Mouse (Mus musculus) liver, postnatal 0 days (tissue): ENCODE results near the gene Ccdc62. TPM values are rescaled to one million over a fixed set of nuclear protein-coding genes. Genes with fewer than 3 reads are reported as not detected.

Source experiments
- ATAC-seq: fragments of 200-750 bp; cut with Nextera tagmentation; 2 replicates; pipeline ENCODE4 v1.8.0; 2017; ENCODE audit warnings: mild to moderate bottlenecking, moderate library complexity
- DNase-seq: peaks from one replicate; pipeline ENCODE4 v3.0.0-alpha.2; 2016
- H3K27ac ChIP-seq: fragments of 300-500 bp; sonication (generic); 2 replicates; pipeline ENCODE4 v1.5.1; 2014; ENCODE audit warnings: antibody characterized with exemption, moderate library complexity, mild to moderate bottlenecking, low read depth
- H3K27me3 ChIP-seq: fragments of 300-500 bp; sonication (generic); 2 replicates; pipeline ENCODE4 v1.6.1; 2014; ENCODE audit warnings: low read length, control low read depth, mixed read lengths; ENCODE audit not compliant: insufficient read depth
- H3K36me3 ChIP-seq: fragments of 300-500 bp; sonication (generic); replicated peaks from 2 replicates; pipeline ENCODE4 v1.6.1; 2014; ENCODE audit warnings: mild to moderate bottlenecking, control low read depth, low read length, moderate library complexity, mixed read lengths; ENCODE audit not compliant: insufficient read depth
- H3K4me1 ChIP-seq: fragments of 300-500 bp; sonication (generic); 2 replicates; pipeline ENCODE4 v1.6.1; 2014; ENCODE audit warnings: antibody characterized with exemption, mild to moderate bottlenecking, control low read depth; ENCODE audit not compliant: insufficient read depth
- H3K4me2 ChIP-seq: fragments of 300-500 bp; sonication (generic); 2 replicates; pipeline ENCODE4 v1.6.1; 2014; ENCODE audit warnings: low read depth, mild to moderate bottlenecking, low read length, moderate library complexity, mixed read lengths
- H3K4me3 ChIP-seq: fragments of 300-500 bp; sonication (generic); 2 replicates; pipeline ENCODE4 v1.5.1; 2014; ENCODE audit warnings: low read depth, low read length
- H3K9ac ChIP-seq: fragments of 300-500 bp; sonication (generic); replicated peaks from 2 replicates; pipeline ENCODE4 v1.6.1; 2014; ENCODE audit warnings: mild to moderate bottlenecking, moderate library complexity
- H3K9me3 ChIP-seq: fragments of 300-500 bp; sonication (generic); 2 replicates; pipeline ENCODE4 v1.6.1; 2016; ENCODE audit warnings: mild to moderate bottlenecking, control low read depth, low read length, mixed read lengths
- CTCF ChIP-seq: sonication (generic); IDR thresholded peaks from 2 replicates; pipeline ENCODE4 v1.5.1; 2016; ENCODE audit warnings: antibody characterized with exemption, low read depth
- EP300 ChIP-seq: IDR thresholded peaks from 2 replicates; pipeline ENCODE4 v1.6.1; 2016; ENCODE audit warnings: antibody characterized with exemption, low read depth, mild to moderate bottlenecking
- WGBS: fragments of 180-500 bp; shearing (Covaris S2); extraction: QIAGEN DNeasy Blood & Tissue Kit; methylation state at CpG from one replicate; pipeline ENCODE4 v1.1.7; 2014; ENCODE audit not compliant: insufficient replicate concordance; 5-methylcytosine and 5-hydroxymethylcytosine counted together
- polyA plus RNA-seq: library from polyadenylated mRNA; unstranded; fragments of >200 nt; fragmentation: Nextera tagmentation; extraction: Ambion mirVana; gene quantifications from 2 replicates; pipeline ENCODE4 v1.2.1, GENCODE M21; 2015

Gene Ccdc62
- polyA plus RNA-seq, 1 experiment from 2014 or later = 3.1 TPM

DNA sequence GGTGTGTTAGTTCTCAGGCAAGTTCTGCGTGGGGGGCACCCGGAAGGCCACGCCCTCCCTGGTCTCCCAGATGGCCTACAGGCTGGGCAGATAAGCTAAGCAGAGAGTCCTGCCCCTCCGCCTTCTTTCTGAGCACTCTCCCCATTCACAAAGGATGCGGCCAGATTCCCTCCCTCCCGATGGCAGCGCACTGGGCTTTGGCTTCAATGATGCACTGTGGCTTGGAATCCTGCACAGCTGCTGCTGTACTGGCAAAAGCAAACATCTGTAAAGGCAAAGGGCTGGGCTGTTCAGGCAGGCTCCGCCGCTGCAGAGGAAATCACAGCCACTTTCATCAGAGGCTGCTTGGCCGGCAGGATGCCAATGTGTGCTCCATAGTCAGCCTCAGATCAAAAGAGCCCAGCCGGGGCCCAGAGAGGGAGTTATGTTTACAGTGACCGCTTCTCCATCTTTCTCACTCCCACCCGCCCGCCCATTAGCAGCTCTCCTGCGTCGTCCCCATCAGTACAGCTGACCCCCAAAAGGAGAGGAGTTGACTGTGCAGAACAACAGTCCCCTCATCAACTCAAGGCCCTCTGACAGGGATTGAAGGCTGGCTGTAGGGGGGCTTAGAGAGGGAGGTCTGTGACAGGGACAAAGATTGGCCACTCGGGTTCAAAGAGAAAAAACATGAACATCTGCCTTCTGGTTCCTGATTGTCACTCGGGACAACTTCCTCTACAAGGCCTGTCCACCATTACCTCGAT, 80.6 kb downstream of the Ccdc62 start:
- Histone ChIP-seq H3K36me3 (peaks cover 42% of the 10 kb centered on the region), H3K4me3 (peak overlapping the region; percentile 3), H3K27ac (peak overlapping the region; percentile 66), H3K9me3 (no peaks in the 10 kb centered on the region), H3K4me2 (peak overlapping the region; percentile 59), H3K27me3 (no peaks in the 10 kb centered on the region), H3K4me1 (peaks cover 58% of the 10 kb centered on the region), H3K9ac (0 out of 2 replicates have a peak overlapping the region, but pooled peaks have one; percentile 31)
- 20% methylated on average over 19 of the region's 19 CpGs for WGBS
- ATAC-seq (peak; percentile 38), DNase-seq (peak; percentile 76)
- TF ChIP-seq CTCF = no peak
- TF ChIP-seq EP300 = 0 out of 2 replicates have a peak, but pooled peaks have one; percentile 30

GRCm38 (mm10) chr5:124011927-124012326, 81.4 kb downstream of the Ccdc62 start:
- no peak for TF ChIP-seq CTCF
- no peak for TF ChIP-seq EP300
- WGBS = 15% methylated on average over 8 of the region's 8 CpGs
- Histone ChIP-seq H3K4me3 (no peak overlapping the region), H3K9me3 (no peaks in the 10 kb centered on the region), H3K4me1 (peaks cover 66% of the 10 kb centered on the region), H3K9ac (peak overlapping the region; percentile 52; the same call in 1 of the 2 replicates), H3K36me3 (peaks cover 33% of the 10 kb centered on the region), H3K4me2 (peak overlapping the region; percentile 59), H3K27me3 (no peaks in the 10 kb centered on the region), H3K27ac (peak overlapping the region; percentile 66)
- DNase-seq = no peak
- no peak for ATAC-seq

- H3K4me3 ChIP-seq = no peak overlapping the region
- H3K27me3 ChIP-seq = no peaks in the 10 kb centered on the region
- 0 out of 2 replicates have a peak, but pooled peaks have one; percentile 19 for TF ChIP-seq CTCF
- TF ChIP-seq EP300 = no peak
- H3K4me2 ChIP-seq = no peak overlapping the region
- H3K27ac ChIP-seq = 0 out of 2 replicates have a peak overlapping the region, but pooled peaks have one; percentile 66
- no peaks in the 10 kb centered on the region for H3K9me3 ChIP-seq
- no peak overlapping the region for H3K9ac ChIP-seq
- peaks cover 76% of the 10 kb centered on the region for H3K4me1 ChIP-seq
- DNase-seq (no peak), ATAC-seq (no peak)
- 33% methylated on average over 10 of the region's 10 CpGs for whole genome bisulfite sequencing
- peaks cover 24% of the 10 kb centered on the region for H3K36me3 ChIP-seq
Measured at GRCm38 (mm10) chr5:124012885-124013284, 82.4 kb downstream of the Ccdc62 start.

DNA sequence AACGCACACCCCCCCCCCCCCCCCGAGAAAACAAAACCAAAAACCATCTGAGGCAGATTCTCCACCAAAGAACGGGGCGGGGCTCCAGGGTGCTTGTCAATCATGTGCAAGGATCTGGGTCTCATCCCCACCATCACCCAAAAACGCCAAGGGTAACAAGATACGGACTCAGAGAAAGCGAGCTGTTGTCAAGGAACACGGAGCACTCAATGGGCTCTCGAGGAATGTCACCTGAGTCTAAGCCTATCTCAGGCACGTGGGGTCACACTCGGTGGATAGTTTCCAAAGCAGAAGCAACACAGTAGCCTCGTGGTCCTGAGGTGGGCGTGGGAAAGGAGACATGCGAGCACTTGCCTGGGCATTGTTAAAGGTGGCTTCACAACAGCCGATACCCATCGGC, 83.3 kb downstream of the Ccdc62 start:
- TF ChIP-seq EP300 (no peak), CTCF (no peak)
- WGBS = 72% methylated on average over 16 of the region's 16 CpGs
- DNase-seq (no peak), ATAC-seq (no peak)
- no peaks in the 10 kb centered on the region for H3K27me3 ChIP-seq
- H3K9ac ChIP-seq = no peak overlapping the region
- peak overlapping the region; percentile 24; the same call in 1 of the 2 replicates for H3K4me2 ChIP-seq
- H3K4me3 ChIP-seq = no peak overlapping the region
- H3K4me1 ChIP-seq = peaks cover 84% of the 10 kb centered on the region
- no peaks in the 10 kb centered on the region for H3K9me3 ChIP-seq
- H3K36me3 ChIP-seq = peaks cover 15% of the 10 kb centered on the region
- no peak overlapping the region for H3K27ac ChIP-seq

DNA sequence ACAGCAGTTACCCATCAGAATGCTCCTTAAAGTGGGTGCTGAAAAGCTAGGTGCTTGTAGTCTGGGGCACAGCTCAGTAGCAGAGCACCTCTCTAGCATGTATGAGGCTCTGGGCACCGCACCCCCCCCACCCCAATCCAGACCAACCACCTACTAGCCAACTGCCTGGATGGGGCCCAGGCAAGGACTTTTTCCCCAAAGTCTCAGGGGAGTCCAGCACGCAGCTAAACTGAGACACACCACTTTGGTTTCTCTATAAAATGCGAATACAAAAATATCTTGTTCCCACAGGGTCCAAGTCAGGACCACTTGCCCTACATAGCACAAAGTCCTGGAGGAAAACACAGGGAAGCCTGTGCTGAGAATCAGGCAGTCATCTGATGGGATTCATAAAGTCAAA, 83.7 kb downstream of the Ccdc62 start:
- TF ChIP-seq EP300 (no peak), CTCF (no peak)
- Histone ChIP-seq H3K27me3 (no peaks in the 10 kb centered on the region), H3K9me3 (no peaks in the 10 kb centered on the region), H3K36me3 (peaks cover 11% of the 10 kb centered on the region; the same call in 1 of the 2 replicates), H3K4me2 (peak overlapping the region; percentile 24; the same call in 1 of the 2 replicates), H3K9ac (no peak overlapping the region), H3K4me3 (no peak overlapping the region), H3K27ac (peak overlapping the region; percentile 72), H3K4me1 (peaks cover 89% of the 10 kb centered on the region)
- 77% methylated on average over 3 of the region's 3 CpGs for WGBS
- DNase-seq (no peak), ATAC-seq (no peak)

- no peak for ATAC-seq
- no peak for TF ChIP-seq CTCF
- TF ChIP-seq EP300 = no peak
- H3K9me3 ChIP-seq = no peaks in the 10 kb centered on the region
- H3K9ac ChIP-seq = no peak overlapping the region
- WGBS = 35% methylated on average over 11 of the region's 11 CpGs
- peaks cover 6% of the 10 kb centered on the region; the same call in 1 of the 2 replicates for H3K36me3 ChIP-seq
- H3K4me2 ChIP-seq = peak overlapping the region; percentile 24
- no peak for DNase-seq
- H3K27ac ChIP-seq = peak overlapping the region; percentile 72
- 0 out of 2 replicates have a peak overlapping the region, but pooled peaks have one; percentile 0 for H3K4me3 ChIP-seq
- H3K4me1 ChIP-seq = peaks cover 90% of the 10 kb centered on the region
- no peaks in the 10 kb centered on the region for H3K27me3 ChIP-seq
Measured at GRCm38 (mm10) chr5:124014791-124015251, 84.3 kb downstream of the Ccdc62 start.
